Mouse (Mus musculus): ENCODE data around the gene Rps27. TPM values are rescaled to one million over a fixed set of nuclear protein-coding genes. Genes with fewer than 3 reads are reported as not detected.

The Rps27 gene
- total RNA-seq, 2 experiments from 2014 or later, result 868 to 969 TPM

DNA sequence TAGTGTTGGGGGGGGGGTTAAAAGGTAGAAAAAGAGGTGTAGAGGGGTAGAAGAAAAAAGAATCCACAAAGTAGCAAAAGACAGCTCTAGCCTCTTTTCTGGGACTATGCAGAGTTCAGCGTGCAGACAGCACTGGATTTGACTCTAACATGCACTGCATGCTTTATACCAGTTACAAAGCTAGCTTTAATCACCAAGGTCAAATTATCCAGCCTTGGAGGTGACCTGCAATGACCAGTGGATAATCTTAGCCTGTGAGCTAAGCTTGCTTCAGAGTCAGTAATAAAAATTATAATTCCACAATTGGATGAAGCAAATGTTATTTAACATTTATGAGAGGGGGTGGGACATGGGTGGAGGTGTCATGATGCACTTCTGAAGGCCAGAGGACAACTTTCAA, 17.8 kb downstream of the Rps27 start:
- DNase-seq, result no peak
- intact Hi-C loops (cut with DNase I), result no loop called here

DNA sequence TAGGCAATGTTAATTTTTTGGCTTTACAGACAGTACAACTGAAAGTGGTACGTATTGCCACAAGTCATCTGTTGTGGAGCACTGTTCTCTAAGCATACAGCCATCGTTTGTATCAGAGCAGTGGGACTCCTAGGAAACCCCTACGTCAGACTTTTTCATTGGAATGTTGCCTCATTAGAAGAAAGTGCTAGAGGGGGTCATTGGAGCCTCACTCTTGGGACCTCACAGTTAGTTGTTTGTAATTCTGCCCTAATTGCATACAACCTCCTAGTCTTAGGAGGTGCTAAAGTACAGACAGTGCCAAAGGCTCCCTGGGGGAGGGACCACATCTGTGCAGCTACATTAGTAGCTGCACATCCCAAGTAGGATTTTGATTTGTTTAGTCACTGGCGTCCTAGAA, 18.7 kb downstream of the Rps27 start:
- no peak for DNase-seq
- intact Hi-C loops (cut with DNase I), result no loop called here

DNA sequence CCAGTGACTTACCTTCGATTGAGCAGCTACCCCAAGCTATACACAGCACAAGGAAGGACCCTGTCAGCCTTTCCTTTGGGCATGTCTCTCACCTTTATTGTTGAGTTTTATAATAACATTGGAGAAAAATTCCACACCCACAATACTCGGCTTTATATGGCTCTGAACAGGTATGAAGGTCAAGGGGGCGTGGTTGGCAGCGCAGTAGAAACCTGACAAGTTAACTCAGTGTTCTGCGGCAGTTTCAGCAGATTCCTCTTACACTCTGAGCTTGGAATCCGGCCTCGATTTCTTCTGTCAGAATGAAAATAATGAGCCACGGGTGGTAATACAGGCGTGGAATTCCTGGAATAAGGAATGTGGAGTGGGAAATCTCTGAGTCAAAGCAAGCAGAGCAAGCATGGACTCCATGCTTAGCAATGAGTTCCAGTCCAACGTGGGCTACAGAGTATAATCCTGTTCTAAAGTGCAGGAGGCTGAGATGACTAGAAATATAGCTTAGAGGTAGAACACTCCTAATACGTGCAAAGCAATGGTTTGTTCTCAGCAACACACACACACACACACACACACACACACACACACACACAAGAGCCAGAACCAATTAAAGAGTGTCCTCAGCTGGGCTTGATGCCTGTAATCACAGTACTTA, 22.5 kb downstream of the Rps27 start:
- intact Hi-C loops (cut with DNase I), result no loop called here
- DNase-seq, result no peak

DNA sequence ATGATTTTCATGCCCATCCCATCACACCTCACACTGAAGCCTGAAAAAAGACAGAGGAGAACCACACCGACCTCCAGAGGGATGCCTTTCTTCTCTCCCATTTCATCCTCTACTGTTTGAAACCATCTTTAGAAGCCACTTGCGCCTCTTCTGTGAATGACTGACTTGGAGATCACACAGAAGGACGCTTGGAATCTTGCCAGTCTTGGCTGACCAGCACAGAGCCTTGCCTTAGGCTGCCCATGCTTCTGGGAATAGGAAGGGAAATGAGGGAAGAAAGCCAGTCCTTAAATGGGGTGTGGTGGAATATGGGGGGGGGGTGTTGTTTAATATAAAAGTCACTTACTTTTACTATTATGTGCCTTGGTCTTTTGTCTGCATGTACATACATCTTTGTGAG, 29.9 kb downstream of the Rps27 start:
- DNase-seq, result peak; percentile 9 to 21
- intact Hi-C loops (cut with DNase I), result no loop called here

DNA sequence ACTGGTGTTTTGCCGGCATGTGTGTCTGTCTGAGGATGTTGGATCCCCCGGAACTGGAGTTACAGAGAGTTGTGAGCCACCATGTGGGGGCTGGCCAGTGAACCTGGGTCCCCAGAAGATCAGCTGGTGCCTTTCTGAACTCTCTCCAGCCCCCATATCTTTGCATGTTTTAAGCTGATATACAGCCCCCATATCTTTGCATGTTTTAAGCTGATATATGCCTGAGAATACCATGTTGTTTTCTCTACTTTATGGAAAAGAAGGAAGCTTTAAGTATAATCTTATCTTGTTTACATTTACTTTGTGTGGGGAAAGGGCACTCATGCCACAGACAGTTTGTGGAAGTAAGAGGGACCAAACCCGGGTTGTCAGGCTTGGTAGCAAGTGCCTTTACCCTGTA, 33.9 kb downstream of the Rps27 start:
- no peak for DNase-seq
- intact Hi-C loops (cut with DNase I), result no loop called here

Other genes with a start within 250 kb of the Rps27 start
- 10 to 100 TPM; 41.7 to 48.2 TPM for gene Hax1, start 214.9 kb downstream of the Rps27 start, total RNA-seq (2021)
- 10 to 100 TPM; 60.6 to 67.1 TPM for gene 4933434E20Rik, start 162.0 kb downstream of the Rps27 start, total RNA-seq (2021)
- 100 to 1,000 TPM; 119 to 130 TPM for gene Ubap2l, start 161.0 kb downstream of the Rps27 start, total RNA-seq (2021)
- 10 to 100 TPM; 71.0 to 71.4 TPM for gene Tpm3, start 141.0 kb downstream of the Rps27 start, total RNA-seq (2021)
- gene Nup210l, start 109.5 kb downstream of the Rps27 start, total RNA-seq (2021), result under 1 TPM; 0.12 to 0.14 TPM
- gene Rab13, start within 50 bp of the Rps27 start, total RNA-seq (2021), result 10 to 100 TPM in 1 of 2 experiments, 1 to 10 TPM in 1; 6.7 to 10.9 TPM
- 10 to 100 TPM; 44.9 to 48.9 TPM for gene Jtb, start 17.9 kb upstream of the Rps27 start, total RNA-seq (2021)
- gene Creb3l4, start 29.9 kb upstream of the Rps27 start, total RNA-seq (2021), result not detected
- 10 to 100 TPM; 94.0 to 95.4 TPM for gene Slc39a1, start 34.5 kb upstream of the Rps27 start, total RNA-seq (2021)
- gene Crtc2, start 40.5 kb upstream of the Rps27 start, total RNA-seq (2021), result 10 to 100 TPM; 19.5 to 21.7 TPM
- gene Dennd4b, start 51.5 kb upstream of the Rps27 start, total RNA-seq (2021), result 10 to 100 TPM; 21.1 to 23.6 TPM
- gene Gatad2b, start 79.5 kb upstream of the Rps27 start, total RNA-seq (2021), result 10 to 100 TPM; 47.2 to 52.9 TPM
- gene Slc27a3, start 176.3 kb upstream of the Rps27 start, total RNA-seq (2021), result 1 to 10 TPM; 1.9 to 2.6 TPM
- 10 to 100 TPM; 26.4 to 27.2 TPM for gene Ints3, start 220.0 kb upstream of the Rps27 start, total RNA-seq (2021)